Mouse (Mus musculus): ENCODE data around the gene Arrdc1. TPM values are rescaled to one million over a fixed set of nuclear protein-coding genes. Genes with fewer than 3 reads are reported as not detected.
"Not testable (repeated sequence)": the region's sequence is repeated elsewhere in the genome, so short reads cannot be mapped to it uniquely, and the experiment has no call there.

Gene Arrdc1
- polyA plus RNA-seq (2015; fragmentation: Nextera tagmentation; extraction: Ambion mirVana), result 23.9 and 26.0 TPM in 2 replicates

DNA sequence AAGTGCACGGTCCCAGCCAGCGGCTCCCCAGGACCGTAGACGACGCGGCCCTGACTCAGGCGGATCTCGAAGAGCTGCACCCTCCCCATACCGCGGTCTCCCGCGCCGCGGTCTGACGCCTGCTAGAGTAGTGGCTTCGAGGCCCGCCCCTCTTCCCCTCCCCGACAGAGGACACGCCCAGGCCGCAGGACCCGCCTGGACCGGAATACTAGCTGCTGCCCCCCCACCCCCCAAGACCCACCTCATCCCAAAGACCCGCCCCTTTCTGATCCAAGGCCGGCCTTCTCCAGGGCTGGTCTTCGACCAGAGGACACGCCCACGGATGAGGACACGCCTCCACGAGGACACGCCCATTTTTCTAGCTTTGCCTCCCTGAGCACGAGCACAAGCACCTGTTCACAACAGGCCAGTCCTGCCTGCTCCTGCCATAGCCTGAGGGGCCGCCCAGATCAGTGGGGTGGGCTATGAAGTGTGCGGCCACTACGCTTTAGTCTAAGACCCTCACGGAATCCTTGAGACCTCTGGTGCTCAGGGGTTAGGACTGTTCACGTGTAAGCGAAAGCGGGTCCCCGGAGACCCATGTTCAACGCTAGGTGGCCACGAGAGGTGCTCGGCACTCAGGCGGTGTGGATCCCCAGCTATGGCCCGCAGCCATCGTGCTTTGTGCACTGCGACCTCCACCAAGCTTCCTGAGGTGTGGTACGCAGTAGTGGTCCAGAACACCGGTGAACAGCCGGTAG lies at the start of gene Arrdc1:
Gene Arrdc1, minus strand, starts transcription at position 196 of the 740 bp plus-strand sequence.
- WGBS, result under 1% methylated on average over 48 of the region's 49 CpGs
- ATAC-seq (ENCODE audit: low FRiP score), result peak; percentile 88

DNA sequence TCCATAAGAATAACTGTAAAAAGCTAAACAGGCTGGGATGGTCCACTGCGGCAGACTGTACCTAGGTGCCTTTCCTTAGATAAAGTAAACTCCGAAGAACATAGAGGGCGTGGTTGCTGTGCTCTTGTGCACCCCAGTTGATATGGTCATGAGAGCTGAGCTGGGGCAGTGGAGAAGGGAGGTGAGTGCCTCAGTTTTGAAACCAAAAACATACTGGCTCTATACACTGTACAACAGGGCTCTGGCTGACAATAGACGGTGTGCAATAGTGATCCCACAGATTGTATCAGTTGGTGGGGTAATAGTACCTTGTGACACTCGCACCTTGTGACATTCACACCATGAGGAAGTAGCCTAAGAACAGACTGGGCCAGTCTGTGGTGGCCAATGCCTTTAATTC lies 41.9 kb upstream of the Arrdc1 start:
- no peak for ATAC-seq (ENCODE audit: low FRiP score)

More for the DNA sequence above, at the start of gene Arrdc1:
- Histone ChIP-seq H3K27me3 (peaks cover 25% of the 10 kb centered on the region; the same call in 1 of the 2 replicates), H3K4me2 (peak within 1 kb of the TSS; percentile 86), H3K36me3 (no peaks in the 10 kb centered on the region), H3K4me3 (peak within 1 kb of the TSS; percentile 64), H3K9me3 (no peaks in the 10 kb centered on the region), H3K4me1 (replicated peaks) (peaks cover 26% of the 10 kb centered on the region), H3K27ac (peak within 1 kb of the TSS; percentile 35; the same call in 1 of the 2 replicates), H3K9ac (peak within 1 kb of the TSS; percentile 82)

DNA sequence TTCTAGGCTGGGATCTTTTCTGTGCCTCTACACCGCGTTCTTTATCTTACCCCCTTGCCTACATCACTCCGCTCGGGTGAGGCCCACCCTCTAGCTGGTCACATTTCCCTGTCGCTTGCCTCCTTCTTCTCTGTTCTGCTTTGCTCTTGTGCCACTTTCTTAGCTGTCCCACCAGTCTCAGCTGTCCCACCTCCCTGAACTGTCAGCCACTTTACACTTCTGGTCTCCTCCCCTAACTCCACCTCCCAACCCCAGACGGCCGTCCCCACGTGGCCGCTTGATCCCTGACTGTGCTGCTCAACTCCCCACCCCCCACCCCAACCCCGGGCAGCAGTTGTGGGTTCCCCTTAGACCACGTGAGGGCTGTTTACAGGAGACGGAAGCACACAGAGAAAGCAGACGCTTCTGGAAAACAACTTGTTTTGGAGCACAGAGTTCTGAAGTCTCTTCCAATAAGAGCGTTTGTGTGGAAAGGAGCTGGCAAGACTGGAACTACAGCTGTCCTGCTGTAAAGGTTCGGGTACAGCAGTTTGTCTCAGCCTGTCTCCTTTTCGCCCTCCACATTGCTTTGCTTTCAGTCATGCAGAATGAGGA lies 40.7 kb upstream of the Arrdc1 start, which contains the start of gene Pnpla7:
Gene Pnpla7, plus strand, starts transcription at position 330 of the 594 bp plus-strand sequence.
- H3K4me2 ChIP-seq, result peak within 1 kb of the TSS; percentile 94

More for the DNA sequence above, 41.9 kb upstream of the Arrdc1 start:
- Histone ChIP-seq H3K9me3 (no peaks in the 10 kb centered on the region), H3K9ac (no peak overlapping the region), H3K36me3 (peaks cover 13% of the 10 kb centered on the region), H3K4me3 (no peak overlapping the region), H3K27me3 (no peaks in the 10 kb centered on the region), H3K4me2 (no peak overlapping the region), H3K27ac (no peak overlapping the region), H3K4me1 (replicated peaks) (peaks cover 25% of the 10 kb centered on the region)
- WGBS, result 93% methylated on average over 5 of the region's 5 CpGs

DNA sequence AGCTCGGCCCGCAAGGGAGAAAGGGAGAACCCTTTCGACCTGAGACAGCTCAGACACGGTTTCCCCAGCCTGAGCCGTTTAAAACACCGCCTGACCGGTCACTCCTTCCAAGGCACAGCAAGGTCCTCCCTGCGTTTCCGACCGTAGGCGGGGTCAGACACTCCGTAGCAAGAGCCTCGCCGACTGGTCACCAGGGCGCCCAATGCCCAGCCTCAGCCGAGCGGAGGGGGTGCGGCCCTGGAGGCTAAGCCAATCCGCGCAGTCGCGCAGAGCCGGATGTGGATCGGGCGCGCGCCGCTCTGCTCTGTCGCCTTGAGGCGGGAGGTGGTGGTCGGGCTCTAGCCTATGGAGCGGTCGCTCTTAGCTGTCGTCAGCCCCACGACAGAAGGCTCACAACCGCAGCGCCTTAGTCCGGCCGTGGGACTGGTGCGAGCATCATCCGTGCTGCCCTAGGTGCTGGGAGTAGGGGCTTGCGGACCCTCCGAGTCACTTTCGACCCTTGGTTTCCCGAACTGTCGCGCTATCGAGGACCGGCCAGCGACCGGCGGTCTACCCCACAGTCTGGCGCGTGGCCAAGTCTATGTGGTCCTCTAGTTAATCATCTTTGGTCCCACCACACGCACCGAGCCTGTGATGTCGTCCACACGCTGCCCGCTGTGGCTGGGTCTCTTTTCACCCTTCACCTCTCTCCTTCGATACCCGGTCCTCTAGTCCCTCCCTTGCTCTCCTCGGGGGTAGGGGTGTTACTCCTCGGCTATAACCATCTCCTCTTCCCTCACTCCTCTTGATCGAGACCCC lies 40.1 kb upstream of the Arrdc1 start, which contains the start of gene Mrpl41:
Gene Mrpl41, minus strand, starts transcription at position 193 of the 798 bp plus-strand sequence.
- WGBS, result under 1% methylated on average over 64 of the region's 64 CpGs
- ATAC-seq (ENCODE audit: low FRiP score), result peak; percentile 100
- peak within 1 kb of the TSS; percentile 89 for H3K9ac ChIP-seq
- peak within 1 kb of the TSS; percentile 83 for H3K4me3 ChIP-seq
- H3K4me2 ChIP-seq, result peak within 1 kb of the TSS; percentile 94
- peak within 1 kb of the TSS; percentile 94 for H3K27ac ChIP-seq
- no peaks in the 10 kb centered on the region for H3K27me3 ChIP-seq
- peaks cover 31% of the 10 kb centered on the region for H3K36me3 ChIP-seq
- no peaks in the 10 kb centered on the region for H3K9me3 ChIP-seq
- H3K4me1 ChIP-seq (replicated peaks), result peaks cover 25% of the 10 kb centered on the region

More for the DNA sequence above, 40.7 kb upstream of the Arrdc1 start, which contains the start of gene Pnpla7:
- Histone ChIP-seq H3K9ac (peak within 1 kb of the TSS; percentile 89), H3K27ac (peak within 1 kb of the TSS; percentile 94), H3K36me3 (peaks cover 24% of the 10 kb centered on the region), H3K4me1 (replicated peaks) (peaks cover 25% of the 10 kb centered on the region), H3K9me3 (no peaks in the 10 kb centered on the region), H3K27me3 (no peaks in the 10 kb centered on the region), H3K4me3 (peak within 1 kb of the TSS; percentile 83)
- 1% methylated on average over 16 of the region's 16 CpGs for WGBS
- ATAC-seq (ENCODE audit: low FRiP score), result peak; percentile 8

DNA sequence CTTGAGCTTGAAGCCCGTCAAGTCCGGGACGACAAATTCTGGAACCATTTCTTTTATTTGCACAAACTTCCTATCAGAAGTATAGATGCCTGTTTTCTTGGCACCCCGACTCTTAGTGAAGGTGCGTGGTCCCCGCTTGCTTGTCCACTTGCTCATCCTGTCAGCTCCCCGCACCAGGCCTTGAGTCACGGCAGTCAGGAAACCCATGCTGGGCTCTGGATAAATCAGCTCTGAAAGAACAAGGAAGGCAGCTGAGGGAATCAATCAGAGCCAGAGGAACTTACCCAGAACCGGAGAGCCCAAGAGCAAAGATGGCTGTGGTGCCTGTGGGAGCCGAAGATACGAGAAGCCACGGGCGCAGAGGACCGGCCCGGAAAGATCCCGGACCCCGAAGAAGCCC lies 39.4 kb upstream of the Arrdc1 start:
- Histone ChIP-seq H3K36me3 (peaks cover 38% of the 10 kb centered on the region), H3K4me3 (peak overlapping the region; percentile 83), H3K4me1 (replicated peaks) (peaks cover 25% of the 10 kb centered on the region), H3K9ac (peak overlapping the region; percentile 89), H3K4me2 (peak overlapping the region; percentile 94), H3K27ac (peak overlapping the region; percentile 94)
- ATAC-seq (ENCODE audit: low FRiP score); H3K27me3 ChIP-seq; H3K9me3 ChIP-seq: not testable (repeated sequence)
- under 1% methylated on average over 17 of the region's 17 CpGs for WGBS

DNA sequence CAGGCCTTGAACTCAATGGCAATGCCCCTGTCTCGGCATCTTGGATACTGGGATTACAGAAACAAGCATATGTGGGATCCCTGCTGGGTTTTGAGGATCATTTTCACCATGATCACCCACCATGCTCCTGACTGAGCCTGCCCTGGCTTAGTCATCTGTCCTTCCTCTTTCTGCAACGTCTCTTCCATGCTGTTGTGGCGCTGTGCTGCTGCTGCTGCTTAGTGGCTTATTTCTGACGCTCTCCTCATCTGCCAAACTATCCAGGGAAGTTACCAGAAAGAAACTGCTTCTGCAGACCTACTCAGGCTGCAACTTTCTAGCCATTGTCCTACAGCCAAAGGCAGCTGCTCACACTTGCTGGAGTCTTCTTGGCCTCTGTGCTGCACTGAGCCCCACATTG lies 35.3 kb upstream of the Arrdc1 start:
- no peak overlapping the region for H3K9ac ChIP-seq
- 85% methylated on average over 4 of the region's 4 CpGs for WGBS
- H3K4me2 ChIP-seq, result no peak overlapping the region
- peaks cover 69% of the 10 kb centered on the region for H3K36me3 ChIP-seq
- no peaks in the 10 kb centered on the region for H3K27me3 ChIP-seq
- peaks cover 15% of the 10 kb centered on the region for H3K4me1 ChIP-seq (replicated peaks)
- ATAC-seq (ENCODE audit: low FRiP score), result no peak
- H3K27ac ChIP-seq, result no peak overlapping the region
- H3K4me3 ChIP-seq, result no peak overlapping the region
- H3K9me3 ChIP-seq, result no peaks in the 10 kb centered on the region

DNA sequence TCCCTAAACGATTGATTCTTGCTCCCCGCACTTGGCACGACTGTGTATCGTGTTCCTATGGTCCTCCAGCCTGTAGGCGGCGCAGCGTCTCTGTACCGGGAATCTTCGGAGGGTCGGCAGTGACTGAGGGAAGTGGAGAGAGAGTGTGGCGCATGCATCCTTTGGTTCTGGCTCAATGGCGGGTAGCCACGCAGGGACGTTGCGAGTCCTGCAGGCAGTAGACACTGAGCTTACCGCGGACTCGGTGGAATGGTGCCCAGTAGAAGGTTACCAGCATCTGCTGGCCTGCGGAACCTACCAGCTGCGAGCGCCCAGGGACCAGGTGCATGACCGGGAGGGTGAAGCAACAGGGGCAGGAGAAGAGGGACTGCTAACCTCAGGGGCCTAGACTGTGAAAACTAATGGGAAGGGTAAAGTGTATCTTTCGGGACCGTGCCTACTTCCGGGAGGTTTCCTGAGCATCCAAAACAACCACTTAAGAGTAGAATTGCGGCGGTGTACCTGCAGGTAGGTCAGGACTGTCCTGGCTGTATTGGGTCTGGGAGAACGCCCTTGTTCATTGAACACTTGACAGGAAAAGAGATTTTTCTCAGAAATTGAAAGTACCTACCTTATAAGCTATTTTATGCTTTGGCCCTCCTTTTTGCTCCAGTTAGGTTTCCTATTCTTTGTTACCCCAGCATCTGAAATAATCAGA lies 27.4 kb upstream of the Arrdc1 start, which contains the start of gene Dph7:
Gene Dph7, plus strand, starts transcription at position 97 of the 697 bp plus-strand sequence.
- Histone ChIP-seq H3K27ac (peak within 1 kb of the TSS; percentile 59; the same call in 1 of the 2 replicates), H3K36me3 (peaks cover 57% of the 10 kb centered on the region), H3K27me3 (no peaks in the 10 kb centered on the region), H3K4me1 (replicated peaks) (peaks cover 13% of the 10 kb centered on the region), H3K4me2 (peak within 1 kb of the TSS; percentile 79), H3K9ac (peak within 1 kb of the TSS; percentile 88), H3K9me3 (no peaks in the 10 kb centered on the region), H3K4me3 (peak within 1 kb of the TSS; percentile 91)
- under 1% methylated on average over 28 of the region's 28 CpGs for WGBS
- peak; percentile 92 for ATAC-seq (ENCODE audit: low FRiP score)

DNA sequence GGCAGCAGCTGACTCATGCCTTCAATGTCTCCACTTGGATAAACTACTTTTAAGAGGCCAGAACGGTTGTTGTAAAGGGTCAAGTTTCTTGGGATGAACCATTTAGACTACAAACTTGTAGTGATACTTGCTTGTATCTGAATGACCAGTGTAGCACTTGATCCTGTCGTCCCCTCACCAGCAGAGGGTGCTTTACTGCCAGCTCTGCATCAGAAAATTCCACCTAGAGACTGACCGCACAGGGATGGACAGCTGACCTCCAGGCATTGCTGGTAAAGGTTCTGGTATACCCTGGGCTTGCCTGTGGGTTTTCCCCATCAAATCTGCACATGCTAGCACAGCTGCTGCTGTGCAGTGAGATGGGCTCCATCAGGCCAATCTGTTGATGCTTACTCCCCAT lies 25.9 kb upstream of the Arrdc1 start:
- H3K4me1 ChIP-seq (replicated peaks), result peaks cover 13% of the 10 kb centered on the region
- peaks cover 61% of the 10 kb centered on the region for H3K36me3 ChIP-seq
- no peak overlapping the region for H3K4me2 ChIP-seq
- H3K9me3 ChIP-seq, result no peaks in the 10 kb centered on the region
- 34% methylated on average over 3 of the region's 3 CpGs for WGBS
- H3K27ac ChIP-seq, result no peak overlapping the region
- no peak overlapping the region for H3K9ac ChIP-seq
- no peak for ATAC-seq (ENCODE audit: low FRiP score)
- H3K27me3 ChIP-seq, result no peaks in the 10 kb centered on the region
- H3K4me3 ChIP-seq, result no peak overlapping the region

DNA sequence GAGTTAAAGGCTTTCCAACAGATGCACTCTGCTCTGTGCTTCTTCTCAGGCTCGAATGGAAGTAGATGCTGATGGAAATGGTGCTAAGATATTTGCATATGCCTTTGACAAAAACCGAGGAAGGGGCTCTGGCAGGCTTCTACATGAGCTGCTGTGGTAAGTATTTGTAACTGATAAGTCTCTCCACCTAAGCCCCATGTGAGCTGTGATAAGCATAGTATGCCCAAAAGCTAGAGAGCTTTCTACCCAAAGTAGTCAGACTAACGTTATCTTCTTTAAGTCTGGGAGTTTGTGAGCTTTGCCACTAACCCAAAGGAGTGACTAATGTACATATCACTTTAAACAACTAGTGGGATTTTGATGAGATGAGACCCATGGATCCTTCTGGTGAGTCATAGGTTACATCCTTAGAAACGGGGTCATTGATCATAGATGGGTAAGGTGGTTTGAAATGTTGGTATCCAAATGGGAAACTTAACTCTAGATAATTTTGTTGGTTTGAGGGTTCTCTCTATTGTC lies 17.5 kb upstream of the Arrdc1 start:
- no peak for ATAC-seq (ENCODE audit: low FRiP score)
- Histone ChIP-seq H3K9me3 (no peaks in the 10 kb centered on the region), H3K27ac (no peak overlapping the region), H3K4me3 (no peak overlapping the region), H3K4me2 (no peak overlapping the region), H3K27me3 (no peaks in the 10 kb centered on the region), H3K36me3 (peaks cover 60% of the 10 kb centered on the region), H3K4me1 (replicated peaks) (peaks cover 19% of the 10 kb centered on the region), H3K9ac (no peak overlapping the region)
- WGBS, result 88% methylated on average over 4 of the region's 4 CpGs

DNA sequence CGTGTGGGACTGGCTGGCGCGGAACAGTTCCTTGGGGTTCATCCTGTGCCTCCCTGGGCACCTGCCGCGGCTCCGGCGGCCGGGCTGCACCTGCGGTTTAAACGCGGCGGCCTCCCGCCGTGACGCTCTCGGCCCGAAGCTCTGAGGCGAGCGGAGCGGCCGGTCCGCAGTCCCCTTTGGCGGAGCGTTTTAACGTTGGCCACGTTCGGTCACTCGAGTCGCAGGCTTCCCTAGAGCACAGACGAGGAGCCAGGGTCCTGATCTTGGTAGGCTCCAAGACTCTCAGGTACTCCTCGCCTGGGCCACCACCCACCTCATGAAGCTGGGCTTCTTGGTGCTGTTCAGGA lies 15.1 kb upstream of the Arrdc1 start:
- H3K4me2 ChIP-seq, result peak overlapping the region; percentile 97
- peak overlapping the region; percentile 97 for H3K9ac ChIP-seq
- ATAC-seq (ENCODE audit: low FRiP score), result no peak; the same call in none of the 2 replicates
- H3K27me3 ChIP-seq, result no peaks in the 10 kb centered on the region
- peaks cover 19% of the 10 kb centered on the region for H3K4me1 ChIP-seq (replicated peaks)
- peaks cover 36% of the 10 kb centered on the region for H3K36me3 ChIP-seq
- H3K4me3 ChIP-seq, result peak overlapping the region; percentile 98
- H3K27ac ChIP-seq, result peak overlapping the region; percentile 78
- no peaks in the 10 kb centered on the region for H3K9me3 ChIP-seq
- WGBS, result 1% methylated on average over 31 of the region's 31 CpGs

DNA sequence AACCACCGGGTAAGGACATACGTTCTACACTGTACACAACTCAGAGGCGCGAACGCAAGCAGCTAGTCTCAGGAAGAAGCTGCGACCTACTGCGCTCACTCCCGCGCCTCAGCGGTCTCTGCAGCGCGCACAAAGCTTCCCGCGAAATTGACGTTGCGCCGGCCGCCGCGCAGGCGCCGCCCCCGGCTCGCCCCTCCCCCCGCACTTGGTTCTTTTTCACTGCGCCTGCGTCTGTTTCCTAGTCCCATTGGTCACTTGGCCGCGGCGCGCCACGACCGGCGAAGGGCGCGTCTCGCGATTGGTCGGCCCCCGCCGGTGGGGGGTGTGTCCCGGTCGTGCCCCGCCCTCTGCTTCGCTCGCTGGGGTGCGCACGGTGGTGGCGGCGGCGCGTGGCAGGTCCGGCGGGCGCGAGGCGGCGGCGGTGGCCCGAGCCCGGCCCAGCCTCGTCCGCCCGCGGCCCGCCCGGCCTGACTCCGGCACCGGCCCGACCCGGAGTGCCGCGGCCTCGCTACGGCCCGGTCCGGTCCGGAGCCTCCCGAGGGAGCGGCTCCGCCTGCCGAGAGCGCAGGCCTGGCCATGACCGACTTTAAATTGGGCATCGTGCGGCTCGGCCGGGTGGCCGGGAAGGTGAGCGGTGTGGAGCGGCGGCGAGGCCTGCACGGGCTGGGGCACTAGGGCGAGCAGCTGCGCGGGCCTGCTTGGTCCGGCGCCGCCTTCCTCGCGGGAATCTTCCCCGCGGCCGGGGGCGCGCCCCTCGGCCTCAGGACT lies 14.6 kb upstream of the Arrdc1 start, which contains the start of gene Zmynd19:
Gene Zmynd19, plus strand, starts transcription at position 372 of the 768 bp plus-strand sequence.
- under 1% methylated on average over 103 of the region's 108 CpGs for WGBS
- Histone ChIP-seq H3K9ac (peak within 1 kb of the TSS; percentile 97), H3K4me3 (peak within 1 kb of the TSS; percentile 98), H3K27ac (peak within 1 kb of the TSS; percentile 80), H3K36me3 (peaks cover 30% of the 10 kb centered on the region), H3K27me3 (no peaks in the 10 kb centered on the region), H3K4me2 (peak within 1 kb of the TSS; percentile 97), H3K9me3 (no peaks in the 10 kb centered on the region), H3K4me1 (replicated peaks) (peaks cover 19% of the 10 kb centered on the region)
- peak; percentile 98 for ATAC-seq (ENCODE audit: low FRiP score)
